20 mouse cellular contexts compared by ENCODE assay signal in genomic region chr13:37667871-37668270, GRCm38 (mm10).
DNase-seq lines count a peak whose midpoint lies in the region; ATAC-seq and TF ChIP-seq lines count a peak whose summit lies in the region.
"Had no signal": no experiment of that assay in that cellular context is flagged by ENCODE, and none has a peak within 500 bp of the region (broad histone marks: within the 10 kb centered on the region; RNA-seq: fewer than 3 reads in every experiment).

No protein-coding gene starts in this region.

- no peaks in the 10 kb centered on the region for H3K9me3 ChIP-seq in heart, postnatal 0 days (replicated peaks; ENCODE audit: control insufficient read depth, low read length)
- H3K9me3 ChIP-seq in heart, embryonic 12.5 days (replicated peaks), result no peaks in the 10 kb centered on the region
- H3K9me3 ChIP-seq in liver, postnatal 0 days (ENCODE audit: low read length), result no peaks in the 10 kb centered on the region
- H3K9me3 ChIP-seq in liver, embryonic 12.5 days (replicated peaks), result no peaks in the 10 kb centered on the region
- H3K9me3 ChIP-seq in midbrain, embryonic 11.5 days (ENCODE audit: control insufficient read depth, low read length), result no peaks in the 10 kb centered on the region
- H3K9me3 ChIP-seq: embryonic facial prominence, embryonic 15.5 days; limb, embryonic 12.5 days; liver, embryonic 15.5 days; midbrain, embryonic 13.5 days; neural tube, embryonic 13.5 days had no signal

- no peak overlapping the region for H3K4me2 ChIP-seq in heart, postnatal 0 days (ENCODE audit: low read depth, low read length)
- H3K4me2 ChIP-seq in heart, embryonic 12.5 days, result no peak overlapping the region
- peak overlapping the region; percentile 67 for H3K4me2 ChIP-seq in liver, postnatal 0 days (ENCODE audit: low read depth, low read length)
- no peak overlapping the region for H3K4me2 ChIP-seq in liver, embryonic 12.5 days
- no peak overlapping the region for H3K4me2 ChIP-seq in midbrain, embryonic 11.5 days
- H3K4me2 ChIP-seq: embryonic facial prominence, embryonic 15.5 days; limb, embryonic 12.5 days; liver, embryonic 15.5 days; midbrain, embryonic 13.5 days; neural tube, embryonic 13.5 days had no signal

- intact Hi-C loops in gastrocnemius, adult 2 months (cut with DNase I), result no loop called here

- TF ChIP-seq CTCF in heart, postnatal 0 days (IDR thresholded peaks at IDR 0.05; ENCODE audit: low read depth), result no peak
- TF ChIP-seq CTCF in liver, postnatal 0 days (IDR thresholded peaks at IDR 0.05; ENCODE audit: low read depth), result no peak
- no peak for TF ChIP-seq CTCF in gastrocnemius, adult 2 months (IDR thresholded peaks at IDR 0.05)

- H3K27ac ChIP-seq in heart, postnatal 0 days (ENCODE audit: low read depth), result no peak overlapping the region
- H3K27ac ChIP-seq in heart, embryonic 12.5 days (ENCODE audit: poor library complexity, severe bottlenecking), result no peak overlapping the region
- peak overlapping the region; percentile 92 for H3K27ac ChIP-seq in liver, postnatal 0 days (ENCODE audit: low read depth)
- no peak overlapping the region for H3K27ac ChIP-seq in liver, embryonic 12.5 days
- H3K27ac ChIP-seq in gastrocnemius, adult 2 months, result no peak overlapping the region
- H3K27ac ChIP-seq in midbrain, embryonic 11.5 days (ENCODE audit: low read depth, low read length), result no peak overlapping the region
- H3K27ac ChIP-seq: embryonic facial prominence, embryonic 15.5 days; limb, embryonic 12.5 days; liver, embryonic 15.5 days; midbrain, embryonic 13.5 days; neural tube, embryonic 13.5 days had no signal

- no peaks in the 10 kb centered on the region for H3K36me3 ChIP-seq in heart, postnatal 0 days (replicated peaks; ENCODE audit: control insufficient read depth, insufficient read depth, low read length)
- no peaks in the 10 kb centered on the region for H3K36me3 ChIP-seq in heart, embryonic 12.5 days
- no peaks in the 10 kb centered on the region for H3K36me3 ChIP-seq in liver, postnatal 0 days (replicated peaks; ENCODE audit: insufficient read depth, low read length)
- no peaks in the 10 kb centered on the region for H3K36me3 ChIP-seq in liver, embryonic 12.5 days
- no peaks in the 10 kb centered on the region for H3K36me3 ChIP-seq in midbrain, embryonic 11.5 days (ENCODE audit: control insufficient read depth, insufficient read depth, low read length)
- H3K36me3 ChIP-seq: embryonic facial prominence, embryonic 15.5 days; limb, embryonic 12.5 days; liver, embryonic 15.5 days; midbrain, embryonic 13.5 days; neural tube, embryonic 13.5 days had no signal

- H3K27me3 ChIP-seq in heart, postnatal 0 days (ENCODE audit: control insufficient read depth, insufficient read depth, low read length), result no peaks in the 10 kb centered on the region
- no peaks in the 10 kb centered on the region for H3K27me3 ChIP-seq in heart, embryonic 12.5 days (replicated peaks)
- H3K27me3 ChIP-seq in liver, postnatal 0 days (ENCODE audit: insufficient read depth, low read length), result no peaks in the 10 kb centered on the region
- H3K27me3 ChIP-seq in liver, embryonic 12.5 days (replicated peaks), result 0 out of 2 replicates have a peak, but pooled peaks cover 2% of the 10 kb centered on the region
- no peaks in the 10 kb centered on the region for H3K27me3 ChIP-seq in midbrain, embryonic 11.5 days (ENCODE audit: control insufficient read depth, insufficient read depth, low read length)
- H3K27me3 ChIP-seq: embryonic facial prominence, embryonic 15.5 days; limb, embryonic 12.5 days; midbrain, embryonic 13.5 days; neural tube, embryonic 13.5 days had no signal

- H3K9ac ChIP-seq in heart, postnatal 0 days (replicated peaks; ENCODE audit: low read depth, low read length), result no peak overlapping the region
- H3K9ac ChIP-seq in heart, embryonic 12.5 days, result no peak overlapping the region
- no peak overlapping the region; the same call in 1 of the 2 replicates for H3K9ac ChIP-seq in liver, postnatal 0 days (replicated peaks)
- no peak overlapping the region for H3K9ac ChIP-seq in liver, embryonic 12.5 days
- H3K9ac ChIP-seq in midbrain, embryonic 11.5 days (ENCODE audit: low read length), result no peak overlapping the region
- H3K9ac ChIP-seq: embryonic facial prominence, embryonic 15.5 days; limb, embryonic 12.5 days; liver, embryonic 15.5 days; midbrain, embryonic 13.5 days; neural tube, embryonic 13.5 days had no signal

- H3K4me3 ChIP-seq in heart, postnatal 0 days (ENCODE audit: low read depth, low read length), result no peak overlapping the region
- H3K4me3 ChIP-seq in heart, embryonic 12.5 days, result no peak overlapping the region
- H3K4me3 ChIP-seq in liver, postnatal 0 days (ENCODE audit: low read depth, low read length), result no peak overlapping the region
- no peak overlapping the region for H3K4me3 ChIP-seq in liver, embryonic 12.5 days
- H3K4me3 ChIP-seq in gastrocnemius, adult 2 months, result no peak overlapping the region
- H3K4me3 ChIP-seq in midbrain, embryonic 11.5 days (ENCODE audit: low read depth, low read length), result no peak overlapping the region
- H3K4me3 ChIP-seq: embryonic facial prominence, embryonic 15.5 days; limb, embryonic 12.5 days; liver, embryonic 15.5 days; midbrain, embryonic 13.5 days; neural tube, embryonic 13.5 days had no signal

- 72% methylated on average over 5 of the region's 5 CpGs for WGBS in heart, postnatal 0 days
- WGBS in heart, embryonic 12.5 days, result 71% methylated on average over 5 of the region's 5 CpGs
- 58% methylated on average over 5 of the region's 5 CpGs for WGBS in liver, postnatal 0 days (ENCODE audit: insufficient replicate concordance)
- WGBS in liver, embryonic 12.5 days (ENCODE audit: insufficient replicate concordance), result 65% methylated on average over 5 of the region's 5 CpGs
- WGBS in midbrain, embryonic 11.5 days, result 70% methylated on average over 5 of the region's 5 CpGs

- no peak for ATAC-seq in heart, postnatal 0 days (ENCODE audit: insufficient read depth, low read depth)
- no peak for ATAC-seq in heart, embryonic 12.5 days (ENCODE audit: insufficient number of reproducible peaks, low FRiP score)
- no peak for ATAC-seq in liver, postnatal 0 days
- ATAC-seq in liver, embryonic 12.5 days, result no peak
- ATAC-seq in midbrain, embryonic 11.5 days (ENCODE audit: low FRiP score), result no peak
- ATAC-seq: forebrain, embryonic 16.5 days; hindbrain, embryonic 16.5 days; midbrain, embryonic 13.5 days had no signal

- TF ChIP-seq EP300 in heart, postnatal 0 days (IDR thresholded peaks at IDR 0.05; ENCODE audit: low read depth), result peak; percentile 11; the same call in 1 of the 2 replicates
- no peak for TF ChIP-seq EP300 in liver, postnatal 0 days (IDR thresholded peaks at IDR 0.05; ENCODE audit: low read depth)

- no peak for DNase-seq in heart, postnatal 0 days (ENCODE audit: low spot score)
- DNase-seq in liver, postnatal 0 days, result no peak
- DNase-seq in gonadal fat pad, adult 2 months (ENCODE audit: low read depth), result peak; percentile 79
- DNase-seq in lung, postnatal 25 days (ENCODE audit: low spot score), result peak; percentile 27
- no peak for DNase-seq in gastrocnemius, adult 2 months
- no peak for DNase-seq in midbrain, embryonic 11.5 days (ENCODE audit: low spot score, missing footprints)
- DNase-seq: cerebellum, adult 18-20 months; cerebellum, postnatal 25 days; right cerebral cortex, adult 18-20 months; spleen, adult 18-20 months; thymus, postnatal 36 days had no signal

- peaks cover 4% of the 10 kb centered on the region; the same call in 1 of the 2 replicates for H3K4me1 ChIP-seq in heart, postnatal 0 days (ENCODE audit: control insufficient read depth, insufficient read depth)
- peaks cover 24% of the 10 kb centered on the region for H3K4me1 ChIP-seq in heart, embryonic 12.5 days (replicated peaks)
- peaks cover 22% of the 10 kb centered on the region for H3K4me1 ChIP-seq in liver, postnatal 0 days (ENCODE audit: insufficient read depth)
- H3K4me1 ChIP-seq in liver, embryonic 12.5 days, result peaks cover 16% of the 10 kb centered on the region
- H3K4me1 ChIP-seq in midbrain, embryonic 11.5 days (ENCODE audit: control insufficient read depth, insufficient read depth, low read length), result no peaks in the 10 kb centered on the region
- H3K4me1 ChIP-seq: embryonic facial prominence, embryonic 15.5 days; limb, embryonic 12.5 days; midbrain, embryonic 13.5 days; neural tube, embryonic 13.5 days had no signal

Comparison
In these comparisons a context has a peak if more than half of its experiments do, and no peak if none do; other contexts are left out.
1. DNase-seq: peak in gonadal fat pad, adult 2 months (single experiment) and lung, postnatal 25 days (single experiment); none in heart, postnatal 0 days (single experiment), liver, postnatal 0 days (single experiment), gastrocnemius, adult 2 months (single experiment) and midbrain, embryonic 11.5 days (single experiment).